Mouse (Mus musculus) brain, embryonic 14.5 days (tissue): ENCODE measurements around the gene Pan3.

ENCODE experiments used
- CTCF ChIP-seq: fragments of 200-500 bp; IDR thresholded peaks from 2 replicates; pipeline ENCODE4 v1.5.1; 2012; ENCODE audit warnings: inconsistent platforms, mild to moderate bottlenecking, moderate library complexity, borderline replicate concordance; ENCODE audit not compliant: insufficient read depth, insufficient read length; ENCODE audit errors: extremely low read depth
- POLR2A ChIP-seq: fragments of 200-500 bp; IDR thresholded peaks from 2 replicates; pipeline ENCODE4 v1.6.1; 2012; ENCODE audit warnings: mild to moderate bottlenecking, inconsistent platforms, borderline replicate concordance; ENCODE audit not compliant: poor library complexity, insufficient read depth, insufficient read length, severe bottlenecking; ENCODE audit errors: extremely low read depth

GRCm38 (mm10) chr5:147440996-147441507 lies 11.1 kb downstream of the Pan3 start:
- TF ChIP-seq CTCF (no peak), POLR2A (no peak)
